Mouse (Mus musculus): ENCODE results near the gene Dgki. TPM values are rescaled to one million over a fixed set of nuclear protein-coding genes. Genes with fewer than 3 reads are reported as not detected.

Dgki gene
- polyA plus RNA-seq, 1 experiment: not detected

- Histone ChIP-seq H3K4me3 (ENCODE audit: insufficient read depth, poor library complexity, severe bottlenecking) (no peak overlapping the region), H3K36me3 (ENCODE audit: control insufficient read depth, insufficient read depth) (no peaks in the 10 kb centered on the region), H3K79me3 (ENCODE audit: low read depth) (no peaks in the 10 kb centered on the region), H3K79me2 (ENCODE audit: control insufficient read depth, insufficient read depth) (no peaks in the 10 kb centered on the region), H3ac (ENCODE audit: control insufficient read depth, insufficient read length, low read depth) (no peak overlapping the region), H3K27me3 (ENCODE audit: control insufficient read depth, insufficient read depth, insufficient read length) (peaks cover 4% of the 10 kb centered on the region)
- TF ChIP-seq FOSL1 (IDR thresholded peaks at IDR 0.05; ENCODE audit: insufficient read depth, low read length, poor library complexity, severe bottlenecking): no peak
These were observed 104.2 kb downstream of the Dgki start for GRCm38 (mm10) chr6:37195766-37196165.

- Histone ChIP-seq H3K36me3 (ENCODE audit: control insufficient read depth, insufficient read depth) (no peaks in the 10 kb centered on the region), H3ac (ENCODE audit: control insufficient read depth, insufficient read length, low read depth) (no peak overlapping the region), H3K79me3 (ENCODE audit: low read depth) (no peaks in the 10 kb centered on the region), H3K79me2 (ENCODE audit: control insufficient read depth, insufficient read depth) (no peaks in the 10 kb centered on the region), H3K27me3 (ENCODE audit: control insufficient read depth, insufficient read depth, insufficient read length) (peaks cover 6% of the 10 kb centered on the region), H3K4me3 (ENCODE audit: insufficient read depth, poor library complexity, severe bottlenecking) (no peak overlapping the region)
- TF ChIP-seq MAX (IDR thresholded peaks at IDR 0.05): no peak
- no peak for TF ChIP-seq CEBPB (IDR thresholded peaks at IDR 0.05; ENCODE audit: low read depth)
- TF ChIP-seq MYOG (IDR thresholded peaks at IDR 0.05; ENCODE audit: control insufficient read depth, extremely low read depth, insufficient read length): no peak
- no peak for TF ChIP-seq FOSL1 (IDR thresholded peaks at IDR 0.05; ENCODE audit: insufficient read depth, low read length, poor library complexity, severe bottlenecking)
- TF ChIP-seq USF1 (IDR thresholded peaks at IDR 0.05; ENCODE audit: low read depth): no peak
- no peak for TF ChIP-seq MYOD1 (IDR thresholded peaks at IDR 0.05; ENCODE audit: control insufficient read depth, insufficient read length, low read depth)
- TF ChIP-seq CTCF (IDR thresholded peaks at IDR 0.05; ENCODE audit: control insufficient read depth, insufficient read depth, insufficient read length): no peak
These were observed 118.0 kb downstream of the Dgki start for GRCm38 (mm10) chr6:37181961-37182360.

- no peak for TF ChIP-seq CTCF (IDR thresholded peaks at IDR 0.05; ENCODE audit: control insufficient read depth, insufficient read depth, insufficient read length)
- no peak for TF ChIP-seq FOSL1 (IDR thresholded peaks at IDR 0.05; ENCODE audit: insufficient read depth, low read length, poor library complexity, severe bottlenecking)
- TF ChIP-seq MYOG (IDR thresholded peaks at IDR 0.05; ENCODE audit: control insufficient read depth, extremely low read depth, insufficient read length): no peak
- no peak for TF ChIP-seq CEBPB (IDR thresholded peaks at IDR 0.05; ENCODE audit: low read depth)
- TF ChIP-seq USF1 (IDR thresholded peaks at IDR 0.05; ENCODE audit: low read depth): no peak
- TF ChIP-seq MYOD1 (IDR thresholded peaks at IDR 0.05; ENCODE audit: control insufficient read depth, insufficient read length, low read depth): no peak
- TF ChIP-seq MAX (IDR thresholded peaks at IDR 0.05): no peak
These were observed 128.7 kb downstream of the Dgki start for GRCm38 (mm10) chr6:37171149-37171832.

GRCm38 (mm10) chr6:37158880-37159279, 141.1 kb downstream of the Dgki start:
- Histone ChIP-seq H3K79me2 (ENCODE audit: control insufficient read depth, insufficient read depth) (no peaks in the 10 kb centered on the region), H3K4me3 (ENCODE audit: insufficient read depth, poor library complexity, severe bottlenecking) (no peak overlapping the region), H3K79me3 (ENCODE audit: low read depth) (no peaks in the 10 kb centered on the region), H3ac (ENCODE audit: control insufficient read depth, insufficient read length, low read depth) (no peak overlapping the region), H3K27me3 (ENCODE audit: control insufficient read depth, insufficient read depth, insufficient read length) (peaks cover 7% of the 10 kb centered on the region), H3K36me3 (ENCODE audit: control insufficient read depth, insufficient read depth) (no peaks in the 10 kb centered on the region)
- TF ChIP-seq FOSL1 (IDR thresholded peaks at IDR 0.05; ENCODE audit: insufficient read depth, low read length, poor library complexity, severe bottlenecking): no peak
- no peak for TF ChIP-seq CEBPB (IDR thresholded peaks at IDR 0.05; ENCODE audit: low read depth)
- no peak for TF ChIP-seq MYOG (IDR thresholded peaks at IDR 0.05; ENCODE audit: control insufficient read depth, extremely low read depth, insufficient read length)
- TF ChIP-seq USF1 (IDR thresholded peaks at IDR 0.05; ENCODE audit: low read depth): no peak
- no peak for TF ChIP-seq MAX (IDR thresholded peaks at IDR 0.05)
- TF ChIP-seq CTCF (IDR thresholded peaks at IDR 0.05; ENCODE audit: control insufficient read depth, insufficient read depth, insufficient read length): no peak
- TF ChIP-seq MYOD1 (IDR thresholded peaks at IDR 0.05; ENCODE audit: control insufficient read depth, insufficient read length, low read depth): no peak

More at GRCm38 (mm10) chr6:37171149-37171832, 128.7 kb downstream of the Dgki start:
- Histone ChIP-seq H3K79me3 (ENCODE audit: low read depth) (no peaks in the 10 kb centered on the region), H3K27me3 (ENCODE audit: control insufficient read depth, insufficient read depth, insufficient read length) (no peaks in the 10 kb centered on the region), H3K79me2 (ENCODE audit: control insufficient read depth, insufficient read depth) (no peaks in the 10 kb centered on the region), H3K36me3 (ENCODE audit: control insufficient read depth, insufficient read depth) (no peaks in the 10 kb centered on the region), H3K4me3 (ENCODE audit: insufficient read depth, poor library complexity, severe bottlenecking) (no peak overlapping the region), H3ac (ENCODE audit: control insufficient read depth, insufficient read length, low read depth) (no peak overlapping the region)

- no peak for TF ChIP-seq CTCF (IDR thresholded peaks at IDR 0.05; ENCODE audit: control insufficient read depth, insufficient read depth, insufficient read length)
- no peak for TF ChIP-seq MYOD1 (IDR thresholded peaks at IDR 0.05; ENCODE audit: control insufficient read depth, insufficient read length, low read depth)
- TF ChIP-seq USF1 (IDR thresholded peaks at IDR 0.05; ENCODE audit: low read depth): no peak
- TF ChIP-seq MYOG (IDR thresholded peaks at IDR 0.05; ENCODE audit: control insufficient read depth, extremely low read depth, insufficient read length): no peak
- TF ChIP-seq FOSL1 (IDR thresholded peaks at IDR 0.05; ENCODE audit: insufficient read depth, low read length, poor library complexity, severe bottlenecking): no peak
- TF ChIP-seq MAX (IDR thresholded peaks at IDR 0.05): no peak
- TF ChIP-seq CEBPB (IDR thresholded peaks at IDR 0.05; ENCODE audit: low read depth): no peak
- Histone ChIP-seq H3K79me3 (ENCODE audit: low read depth) (no peaks in the 10 kb centered on the region), H3K4me3 (ENCODE audit: insufficient read depth, poor library complexity, severe bottlenecking) (no peak overlapping the region), H3K27me3 (ENCODE audit: control insufficient read depth, insufficient read depth, insufficient read length) (peaks cover 7% of the 10 kb centered on the region), H3K36me3 (ENCODE audit: control insufficient read depth, insufficient read depth) (no peaks in the 10 kb centered on the region), H3K79me2 (ENCODE audit: control insufficient read depth, insufficient read depth) (no peaks in the 10 kb centered on the region), H3ac (ENCODE audit: control insufficient read depth, insufficient read length, low read depth) (no peak overlapping the region)
These were observed 145.9 kb downstream of the Dgki start for GRCm38 (mm10) chr6:37154051-37154450.

- H3ac ChIP-seq (ENCODE audit: control insufficient read depth, insufficient read length, low read depth): no peak overlapping the region
- no peaks in the 10 kb centered on the region for H3K79me2 ChIP-seq (ENCODE audit: control insufficient read depth, insufficient read depth)
- H3K79me3 ChIP-seq (ENCODE audit: low read depth): no peaks in the 10 kb centered on the region
- H3K36me3 ChIP-seq (ENCODE audit: control insufficient read depth, insufficient read depth): no peaks in the 10 kb centered on the region
- no peak for TF ChIP-seq FOSL1 (IDR thresholded peaks at IDR 0.05; ENCODE audit: insufficient read depth, low read length, poor library complexity, severe bottlenecking)
- no peak for TF ChIP-seq CEBPB (IDR thresholded peaks at IDR 0.05; ENCODE audit: low read depth)
- no peak for TF ChIP-seq USF1 (IDR thresholded peaks at IDR 0.05; ENCODE audit: low read depth)
- TF ChIP-seq MYOG (IDR thresholded peaks at IDR 0.05; ENCODE audit: control insufficient read depth, extremely low read depth, insufficient read length): no peak
- TF ChIP-seq MAX (IDR thresholded peaks at IDR 0.05): no peak
- TF ChIP-seq MYOD1 (IDR thresholded peaks at IDR 0.05; ENCODE audit: control insufficient read depth, insufficient read length, low read depth): no peak
- no peak for TF ChIP-seq CTCF (IDR thresholded peaks at IDR 0.05; ENCODE audit: control insufficient read depth, insufficient read depth, insufficient read length)
- peaks cover 4% of the 10 kb centered on the region for H3K27me3 ChIP-seq (ENCODE audit: control insufficient read depth, insufficient read depth, insufficient read length)
- H3K4me3 ChIP-seq (ENCODE audit: insufficient read depth, poor library complexity, severe bottlenecking): no peak overlapping the region
These were observed 149.5 kb downstream of the Dgki start for GRCm38 (mm10) chr6:37150483-37150882.
